Mouse (Mus musculus) lung, postnatal 36 days (tissue): ENCODE results near the gene Wdsub1.

ENCODE experiments used
- DNase-seq: peaks from one replicate; pipeline ENCODE4 v3.0.0; 2022; ENCODE audit warnings: mixed read lengths

Wdsub1 gene

GRCm38 (mm10) chr2:59841189-59841939 is 41.0 kb downstream of the Wdsub1 start:
- peak; percentile 68 for DNase-seq

DNA sequence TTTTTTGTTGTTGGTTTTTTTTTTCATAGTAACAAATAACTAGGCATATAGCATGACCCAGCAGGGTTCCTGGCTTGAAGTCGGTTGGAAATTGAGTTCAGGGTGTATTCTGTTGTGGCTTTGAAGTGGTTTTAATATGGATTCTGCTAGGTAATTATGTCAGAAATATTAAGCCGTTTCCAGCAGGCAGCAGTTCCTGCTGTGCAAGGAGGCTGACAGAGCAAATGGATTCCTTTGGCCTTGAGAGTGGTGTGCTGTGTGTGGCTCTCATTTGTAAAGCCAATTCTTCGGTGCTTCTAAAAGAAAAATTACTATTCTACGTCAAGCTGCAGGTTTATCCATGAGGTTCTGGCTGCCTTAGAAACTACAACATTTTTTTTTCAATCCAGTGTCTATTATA is 42.2 kb downstream of the Wdsub1 start:
- DNase-seq = no peak

- no peak for DNase-seq
These were observed 42.6 kb downstream of the Wdsub1 start for GRCm38 (mm10) chr2:59839755-59840154.

GRCm38 (mm10) chr2:59838825-59839224 is 43.6 kb downstream of the Wdsub1 start:
- DNase-seq = peak; percentile 72

- no peak for DNase-seq
These were observed 50.6 kb downstream of the Wdsub1 start for GRCm38 (mm10) chr2:59831831-59832230.

DNA sequence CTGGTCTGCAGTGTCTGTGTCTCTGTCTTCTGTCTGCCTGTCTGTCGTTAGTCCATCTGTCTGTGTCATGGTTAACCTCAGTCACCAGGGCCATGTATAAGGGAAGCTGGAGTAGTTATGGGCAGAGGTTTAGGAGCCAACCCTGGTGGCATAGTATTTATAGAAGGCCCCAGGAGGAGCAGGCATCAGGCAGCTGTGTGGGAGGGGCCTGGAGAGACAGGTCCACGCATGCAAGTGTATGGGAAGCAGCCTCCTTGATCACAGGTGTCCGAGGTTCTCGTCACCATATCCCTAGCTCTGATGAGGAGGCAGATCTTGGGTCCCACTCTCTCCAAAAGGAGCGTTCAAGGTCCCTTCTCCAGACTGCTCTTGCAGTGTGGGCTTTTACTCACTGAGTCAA is 51.5 kb downstream of the Wdsub1 start:
- no peak for DNase-seq

DNA sequence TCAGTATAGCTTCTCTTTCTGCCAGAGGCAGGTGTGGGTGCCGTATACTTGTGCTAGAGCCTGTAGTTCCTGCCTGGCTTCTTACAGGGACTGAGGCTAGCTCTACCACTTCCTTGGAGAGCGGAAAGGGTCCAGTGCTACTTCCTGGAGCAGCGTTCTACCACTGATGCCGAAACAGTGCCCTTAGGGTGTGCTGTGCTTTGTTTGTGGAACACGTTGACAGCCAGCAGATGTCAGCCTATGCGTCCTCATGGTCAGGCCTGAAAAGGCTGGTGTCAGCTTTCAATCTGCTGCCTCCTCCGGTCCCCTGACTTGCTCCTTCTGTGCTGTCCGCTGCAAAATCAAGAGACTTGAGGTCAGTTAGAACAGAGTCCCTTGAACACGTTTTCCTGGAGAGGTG is 52.2 kb downstream of the Wdsub1 start:
- DNase-seq = peak; percentile 62

- no peak for DNase-seq
These were observed 52.7 kb downstream of the Wdsub1 start for GRCm38 (mm10) chr2:59829718-59830117.

- peak; percentile 74 for DNase-seq
These were observed 53.4 kb downstream of the Wdsub1 start for GRCm38 (mm10) chr2:59828777-59829508.

DNA sequence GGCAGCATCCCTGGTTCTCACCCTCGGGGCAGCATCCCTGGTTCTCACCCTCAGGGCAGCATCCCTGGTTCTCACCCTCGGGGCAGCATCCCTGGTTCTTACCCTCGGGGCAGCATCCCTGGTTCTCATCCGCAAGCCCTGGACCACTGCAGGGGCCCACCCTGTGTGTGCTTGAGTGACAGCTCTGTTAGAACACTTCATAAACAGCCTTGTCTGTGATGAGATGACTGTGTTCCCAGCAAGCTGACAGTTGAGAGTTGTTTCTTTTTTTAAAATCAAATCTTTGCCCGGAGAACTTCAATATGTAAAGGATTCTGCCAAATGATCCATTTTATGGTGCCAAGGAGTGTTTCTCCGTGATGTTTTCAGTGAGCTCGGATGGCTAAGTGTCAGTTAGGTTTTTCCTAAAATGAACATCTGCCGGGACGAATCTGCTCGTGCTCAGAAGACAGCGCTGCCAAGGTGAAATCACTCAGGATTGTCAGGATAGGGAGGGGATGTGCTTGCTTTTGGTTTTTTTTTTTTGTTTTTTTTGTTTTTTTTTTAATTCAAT is 54.2 kb downstream of the Wdsub1 start:
- DNase-seq = no peak

DNA sequence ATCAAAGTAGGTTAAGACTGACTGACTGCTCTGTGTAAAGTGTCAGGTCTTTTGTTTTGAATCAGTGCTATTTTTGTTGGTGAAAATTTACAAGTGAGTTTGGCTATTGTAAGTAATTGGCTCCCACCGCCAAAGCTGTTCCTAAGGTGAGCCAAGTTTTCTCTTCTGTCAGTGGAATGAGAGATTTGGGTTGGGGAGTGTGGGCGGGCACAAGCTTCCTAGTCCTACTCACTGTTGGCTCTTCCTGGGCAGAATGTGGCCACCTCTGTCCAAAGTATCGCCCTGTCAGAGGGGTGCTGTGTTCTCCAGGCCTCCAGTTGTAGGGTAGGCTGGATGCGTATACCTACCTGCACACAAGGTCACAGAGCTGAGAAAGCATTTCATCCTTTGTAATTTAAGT is 57.0 kb downstream of the Wdsub1 start:
- DNase-seq = no peak

DNA sequence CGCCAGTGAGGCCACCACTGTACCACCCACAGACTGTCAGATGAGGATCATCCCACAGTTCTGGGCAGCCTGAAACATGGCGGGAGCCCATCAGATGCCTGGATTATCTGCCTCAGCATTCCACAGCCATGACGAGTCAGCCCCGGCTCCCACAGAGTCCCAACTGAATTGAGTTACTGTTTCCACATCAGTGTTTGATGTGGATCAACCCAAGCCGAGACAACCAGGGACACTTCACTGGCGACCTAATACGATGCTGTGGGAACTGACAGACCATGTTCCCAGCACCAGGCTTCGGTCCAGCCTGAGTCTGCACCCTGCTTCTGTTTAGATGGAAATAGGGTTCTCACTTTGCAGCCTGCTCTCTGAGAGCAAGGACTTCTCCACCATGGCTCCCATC is 58.1 kb downstream of the Wdsub1 start:
- peak; percentile 63 for DNase-seq

GRCm38 (mm10) chr2:59821044-59821443 is 61.3 kb downstream of the Wdsub1 start:
- DNase-seq = no peak

GRCm38 (mm10) chr2:59820088-59820487 is 62.3 kb downstream of the Wdsub1 start:
- no peak for DNase-seq

GRCm38 (mm10) chr2:59819415-59819814 is 63.0 kb downstream of the Wdsub1 start:
- no peak for DNase-seq

- no peak for DNase-seq
These were observed 63.7 kb downstream of the Wdsub1 start for GRCm38 (mm10) chr2:59818663-59819062.

GRCm38 (mm10) chr2:59814997-59815396 is 67.4 kb downstream of the Wdsub1 start:
- no peak for DNase-seq

DNA sequence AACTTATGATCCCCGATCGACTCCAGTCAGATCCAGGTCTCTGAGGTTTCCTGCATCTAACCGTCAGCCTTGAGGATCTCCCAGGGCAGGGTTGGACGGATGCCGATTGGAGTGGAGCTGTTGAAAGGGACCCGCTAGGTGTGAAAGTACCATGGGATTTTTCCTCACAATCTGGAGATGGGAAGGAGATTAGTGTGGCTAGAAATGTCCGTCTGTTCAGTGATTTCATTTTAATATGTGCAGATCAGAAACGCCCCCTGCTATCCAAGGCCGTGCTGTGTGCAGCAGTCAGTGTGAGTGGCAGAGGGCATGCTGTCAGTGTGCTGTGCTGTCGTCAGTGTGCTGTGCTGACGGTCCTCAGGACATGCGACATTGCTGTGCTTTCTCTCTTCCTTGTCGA is 68.9 kb downstream of the Wdsub1 start:
- no peak for DNase-seq

DNA sequence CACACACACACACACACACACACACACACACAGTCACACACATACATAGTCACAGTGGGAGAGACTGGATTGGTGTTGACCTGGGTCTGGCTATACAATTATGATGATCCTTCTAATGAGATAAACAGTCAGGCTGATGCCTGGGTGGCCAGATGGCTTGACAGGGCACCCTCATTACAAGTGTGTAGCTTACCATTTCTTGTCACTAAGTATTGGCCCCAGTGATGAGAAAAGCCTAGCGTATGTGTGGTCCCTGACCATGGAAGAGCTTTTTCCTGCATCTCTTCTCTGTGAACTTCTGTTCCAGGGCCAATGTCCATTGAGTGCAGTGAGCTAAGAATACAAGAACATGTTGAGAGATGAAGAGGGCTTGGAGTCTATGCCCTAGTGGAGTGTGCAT is 69.8 kb downstream of the Wdsub1 start:
- DNase-seq = no peak

- no peak for DNase-seq
These were observed 71.1 kb downstream of the Wdsub1 start for GRCm38 (mm10) chr2:59811247-59811646.

- DNase-seq = no peak
These were observed 72.4 kb downstream of the Wdsub1 start for GRCm38 (mm10) chr2:59810039-59810438.

- no peak for DNase-seq
These were observed 73.8 kb downstream of the Wdsub1 start for GRCm38 (mm10) chr2:59808608-59809007.

DNA sequence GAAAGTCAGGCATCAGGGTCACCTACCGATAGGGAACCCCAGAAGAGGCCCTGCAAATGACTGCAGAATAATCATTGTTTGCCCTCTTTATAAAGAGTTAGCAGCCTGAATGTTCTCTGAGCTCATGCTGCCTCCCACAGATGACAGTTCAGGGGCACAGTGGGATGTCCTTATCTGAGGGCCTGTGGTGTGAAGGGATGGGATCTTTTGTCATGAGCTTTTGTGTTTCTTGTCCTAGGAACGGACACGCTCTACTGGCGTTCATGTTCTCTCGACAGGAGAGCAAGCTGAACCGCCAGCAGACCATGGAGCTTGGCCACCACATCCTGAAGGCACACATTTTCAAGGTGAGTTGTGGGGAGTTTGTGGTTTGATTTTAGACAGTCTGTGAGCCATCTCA is 76.4 kb downstream of the Wdsub1 start:
- no peak for DNase-seq

DNA sequence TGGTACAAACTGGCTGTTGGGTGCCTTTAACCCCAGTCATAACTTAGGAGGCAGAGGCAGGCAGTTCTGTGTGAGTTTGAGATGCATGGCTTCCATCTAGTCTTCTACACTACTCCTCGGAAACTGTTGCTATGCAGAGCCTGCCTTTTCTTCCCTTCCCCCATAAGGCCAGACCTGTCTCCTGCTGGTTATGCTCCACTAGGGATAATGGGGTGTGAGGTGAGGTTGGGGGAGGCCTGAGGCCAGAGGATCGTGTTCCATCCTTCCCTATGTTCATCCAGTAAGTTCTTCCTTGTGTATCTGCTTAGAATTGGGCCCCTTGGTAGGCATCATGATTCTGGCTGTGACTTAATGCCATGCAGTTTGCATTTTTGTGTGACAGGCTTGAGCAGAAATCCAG is 76.8 kb downstream of the Wdsub1 start:
- no peak for DNase-seq
